Mouse (Mus musculus) cerebellum, adult 2 months (tissue): ENCODE data around the gene Rab7.

Experiments
- CTCF ChIP-seq: fragments of 200-500 bp; IDR thresholded peaks from 2 replicates; pipeline ENCODE4 v1.5.1; 2011; ENCODE audit warnings: low read depth, mild to moderate bottlenecking, control low read depth, low read length, moderate library complexity, borderline replicate concordance; ENCODE audit not compliant: insufficient read depth
- POLR2A ChIP-seq: fragments of 200-500 bp; IDR thresholded peaks from 2 replicates; pipeline ENCODE4 v1.6.1; 2011; ENCODE audit warnings: low read length, control low read depth, borderline replicate concordance; ENCODE audit not compliant: insufficient read depth

DNA sequence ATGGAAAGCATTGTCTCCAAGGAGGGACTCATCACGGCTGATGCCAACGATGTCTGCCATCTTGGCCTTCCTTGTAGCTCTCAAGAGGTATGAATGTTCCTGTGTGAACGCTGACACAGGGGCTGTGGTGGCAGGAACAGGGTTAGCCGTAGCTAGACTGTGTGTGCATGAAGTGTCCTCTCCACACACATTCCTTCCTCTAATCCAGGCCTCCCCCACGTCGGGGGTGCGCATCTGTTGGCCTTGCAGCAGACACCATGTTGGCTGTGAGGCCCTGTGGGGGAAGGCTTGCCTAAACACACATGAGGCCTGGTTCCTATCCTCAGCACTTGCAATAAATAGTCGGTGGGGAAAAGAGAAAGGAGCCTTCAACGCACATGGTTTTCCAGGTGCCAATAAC, 48.5 kb downstream of the Rab7 start:
- TF ChIP-seq POLR2A (no peak), CTCF (no peak)
